Mouse (Mus musculus) kidney, postnatal 0 days (tissue): ENCODE measurements around the gene Dgke. TPM values are rescaled to one million over a fixed set of nuclear protein-coding genes. Genes with fewer than 3 reads are reported as not detected.
"Not testable (repeated sequence)": the region's sequence is repeated elsewhere in the genome, so short reads cannot be mapped to it uniquely, and the experiment has no call there.

Experiments used
- ATAC-seq: fragments of 200-750 bp; cut with Nextera tagmentation; replicated peaks from 2 replicates; pipeline ENCODE4 v1.8.0; 2017; ENCODE audit warnings: low read depth, moderate number of reproducible peaks, moderate TSS enrichment, moderate library complexity; ENCODE audit not compliant: low FRiP score
- DNase-seq: peaks from one replicate; pipeline ENCODE4 v3.0.0-alpha.2; 2016; ENCODE audit warnings: low spot score
- H3K27ac ChIP-seq: fragments of 300-500 bp; sonication (generic); 2 replicates; pipeline ENCODE4 v1.5.1; 2014; ENCODE audit warnings: mild to moderate bottlenecking
- H3K27me3 ChIP-seq: fragments of 300-500 bp; sonication (generic); 2 replicates; pipeline ENCODE4 v1.6.1; 2014; ENCODE audit warnings: low read length, mixed read lengths; ENCODE audit not compliant: insufficient read depth
- H3K36me3 ChIP-seq: fragments of 300-500 bp; sonication (generic); 2 replicates; pipeline ENCODE4 v1.6.1; 2014; ENCODE audit warnings: low read length, mixed read lengths; ENCODE audit not compliant: insufficient read depth
- H3K4me1 ChIP-seq: fragments of 300-500 bp; sonication (generic); replicated peaks from 2 replicates; pipeline ENCODE4 v1.6.1; 2014; ENCODE audit warnings: antibody characterized with exemption, low read length, mixed read lengths; ENCODE audit not compliant: insufficient read depth
- H3K4me2 ChIP-seq: fragments of 300-500 bp; sonication (generic); 2 replicates; pipeline ENCODE4 v1.6.1; 2014; ENCODE audit warnings: mild to moderate bottlenecking, low read length, moderate library complexity, mixed read lengths
- H3K4me3 ChIP-seq: fragments of 300-500 bp; sonication (generic); replicated peaks from 2 replicates; pipeline ENCODE4 v1.5.1; 2014; ENCODE audit warnings: low read depth, low read length
- H3K9ac ChIP-seq: fragments of 300-500 bp; sonication (generic); 2 replicates; pipeline ENCODE4 v1.6.1; 2014; ENCODE audit warnings: low read depth, low read length
- H3K9me3 ChIP-seq: fragments of 300-500 bp; sonication (generic); replicated peaks from 2 replicates; pipeline ENCODE4 v1.6.1; 2016; ENCODE audit warnings: low read length, inconsistent platforms, mixed read lengths
- CTCF ChIP-seq: IDR thresholded peaks from 2 replicates; pipeline ENCODE4 v1.5.1; 2016; ENCODE audit warnings: antibody characterized with exemption, low read depth, mild to moderate bottlenecking, moderate library complexity
- WGBS: fragments of 180-500 bp; shearing (Covaris S2); extraction: QIAGEN DNeasy Blood & Tissue Kit; methylation state at CpG from one replicate; pipeline ENCODE4 v1.1.7; 2014; 5-methylcytosine and 5-hydroxymethylcytosine counted together
- polyA plus RNA-seq: library from polyadenylated mRNA; unstranded; fragments of >200 nt; fragmentation: Nextera tagmentation; extraction: Ambion mirVana; gene quantifications from 2 replicates; pipeline ENCODE4 v1.2.1, GENCODE M21; 2015

Gene Dgke
- polyA plus RNA-seq, 1 experiment from 2014 or later, result 2.6 TPM

- ATAC-seq (no peak), DNase-seq (no peak)
- peak; percentile 40 for TF ChIP-seq CTCF
- Histone ChIP-seq H3K36me3 (no peaks in the 10 kb centered on the region), H3K4me2 (no peak overlapping the region), H3K9ac (no peak overlapping the region), H3K4me1 (no peaks in the 10 kb centered on the region), H3K27ac (no peak overlapping the region), H3K27me3 (no peaks in the 10 kb centered on the region), H3K4me3 (no peak overlapping the region), H3K9me3 (no peaks in the 10 kb centered on the region)
- 88% methylated on average over 4 of the region's 4 CpGs for WGBS
These were observed 22.1 kb upstream of the Dgke start for GRCm38 (mm10) chr11:89088754-89089153.

GRCm38 (mm10) chr11:89086208-89086809 is 19.7 kb upstream of the Dgke start:
- H3K4me3 ChIP-seq, result no peak overlapping the region
- ATAC-seq (no peak), DNase-seq (peak; percentile 58)
- 67% methylated on average over 10 of the region's 10 CpGs for WGBS
- no peak for TF ChIP-seq CTCF
- H3K9me3 ChIP-seq, result no peaks in the 10 kb centered on the region
- H3K36me3 ChIP-seq, result no peaks in the 10 kb centered on the region
- no peak overlapping the region for H3K4me2 ChIP-seq
- no peak overlapping the region for H3K9ac ChIP-seq
- H3K27ac ChIP-seq, result no peak overlapping the region
- H3K27me3 ChIP-seq, result no peaks in the 10 kb centered on the region
- no peaks in the 10 kb centered on the region for H3K4me1 ChIP-seq

GRCm38 (mm10) chr11:89084601-89085000 is 18.0 kb upstream of the Dgke start:
- DNase-seq, result peak; percentile 87
- no peak overlapping the region for H3K27ac ChIP-seq

GRCm38 (mm10) chr11:89082691-89083090 is 16.0 kb upstream of the Dgke start:
- H3K36me3 ChIP-seq, DNase-seq, ATAC-seq, H3K9ac ChIP-seq, H3K4me2 ChIP-seq, H3K27ac ChIP-seq, H3K9me3 ChIP-seq, H3K4me1 ChIP-seq, H3K4me3 ChIP-seq, H3K27me3 ChIP-seq: not testable (repeated sequence)
- 88% methylated on average over 3 of the region's 3 CpGs for WGBS

More at GRCm38 (mm10) chr11:89084601-89085000, 18.0 kb upstream of the Dgke start:
- Histone ChIP-seq H3K27me3 (no peaks in the 10 kb centered on the region), H3K4me3 (no peak overlapping the region), H3K9ac (no peak overlapping the region), H3K4me1 (no peaks in the 10 kb centered on the region), H3K9me3 (no peaks in the 10 kb centered on the region), H3K36me3 (no peaks in the 10 kb centered on the region), H3K4me2 (no peak overlapping the region)
- peak; percentile 75 for TF ChIP-seq CTCF
- ATAC-seq, result no peak
- WGBS, result 43% methylated on average over 7 of the region's 7 CpGs

- 51% methylated on average over 5 of the region's 5 CpGs for WGBS
These were observed 15.3 kb upstream of the Dgke start for GRCm38 (mm10) chr11:89081906-89082305.

GRCm38 (mm10) chr11:89078996-89079680 is 12.5 kb upstream of the Dgke start:
- Histone ChIP-seq H3K27ac (no peak overlapping the region), H3K4me2 (no peak overlapping the region), H3K9ac (no peak overlapping the region), H3K27me3 (no peaks in the 10 kb centered on the region), H3K4me1 (no peaks in the 10 kb centered on the region), H3K9me3 (no peaks in the 10 kb centered on the region), H3K4me3 (no peak overlapping the region), H3K36me3 (no peaks in the 10 kb centered on the region)
- ATAC-seq, result no peak
- DNase-seq, result no peak
- WGBS, result 67% methylated on average over 16 of the region's 16 CpGs
- no peak for TF ChIP-seq CTCF

More at GRCm38 (mm10) chr11:89081906-89082305, 15.3 kb upstream of the Dgke start:
- not testable (repeated sequence) for H3K27me3 ChIP-seq, H3K9ac ChIP-seq, H3K4me3 ChIP-seq, ATAC-seq, H3K9me3 ChIP-seq, H3K4me1 ChIP-seq, H3K36me3 ChIP-seq, DNase-seq, H3K4me2 ChIP-seq, H3K27ac ChIP-seq

- no peaks in the 10 kb centered on the region for H3K4me1 ChIP-seq
- no peak overlapping the region for H3K9ac ChIP-seq
- H3K36me3 ChIP-seq, result no peaks in the 10 kb centered on the region
- H3K27ac ChIP-seq, result no peak overlapping the region
- TF ChIP-seq CTCF, result no peak
- H3K27me3 ChIP-seq, result no peaks in the 10 kb centered on the region
- no peak overlapping the region for H3K4me2 ChIP-seq
- ATAC-seq (no peak), DNase-seq (no peak)
- H3K9me3 ChIP-seq, result no peaks in the 10 kb centered on the region
- H3K4me3 ChIP-seq, result no peak overlapping the region
- 85% methylated on average over 3 of the region's 3 CpGs for WGBS
These were observed 11.7 kb upstream of the Dgke start for GRCm38 (mm10) chr11:89078305-89078704.
